Mouse (Mus musculus) limb, embryonic 11.5 days (tissue): Measurements from ENCODE around the gene Tmem151b. TPM values are rescaled to one million over a fixed set of nuclear protein-coding genes. Genes with fewer than 3 reads are reported as not detected.
A peak's percentile ranks its signal among the peaks of the same experiment; 100 is the strongest.

ENCODE experiments used
- ATAC-seq: fragments of 200-750 bp; cut with Nextera tagmentation; 2 replicates; pipeline ENCODE4 v1.8.0; 2017; ENCODE audit warnings: low read depth; ENCODE audit not compliant: insufficient number of reproducible peaks, low FRiP score, low TSS enrichment
- DNase-seq: peaks from one replicate; pipeline ENCODE4 v3.0.0-alpha.2; 2015; ENCODE audit warnings: low spot score
- H3K27ac ChIP-seq: fragments of 300-500 bp; sonication (generic); replicated peaks from 2 replicates; pipeline ENCODE4 v1.5.1; 2014; ENCODE audit warnings: low read depth, mild to moderate bottlenecking, low read length
- H3K27me3 ChIP-seq: fragments of 300-500 bp; sonication (generic); 2 replicates; pipeline ENCODE4 v1.6.1; 2014; ENCODE audit warnings: mild to moderate bottlenecking, low read length, mixed read lengths; ENCODE audit not compliant: control insufficient read depth, insufficient read depth
- H3K36me3 ChIP-seq: fragments of 300-500 bp; sonication (generic); 2 replicates; pipeline ENCODE4 v1.6.1; 2014; ENCODE audit warnings: mild to moderate bottlenecking, low read length, moderate library complexity, mixed read lengths; ENCODE audit not compliant: control insufficient read depth, insufficient read depth
- H3K4me1 ChIP-seq: fragments of 300-500 bp; sonication (generic); 2 replicates; pipeline ENCODE4 v1.6.1; 2014; ENCODE audit warnings: low read length, mixed read lengths; ENCODE audit not compliant: control insufficient read depth, insufficient read depth
- H3K4me2 ChIP-seq: fragments of 300-500 bp; sonication (generic); 2 replicates; pipeline ENCODE4 v1.6.1; 2014; ENCODE audit warnings: low read depth, mild to moderate bottlenecking, moderate library complexity; ENCODE audit not compliant: severe bottlenecking
- H3K4me3 ChIP-seq: fragments of 300-500 bp; sonication (generic); 2 replicates; pipeline ENCODE4 v1.5.1; 2014; ENCODE audit warnings: low read depth, low read length
- H3K9ac ChIP-seq: fragments of 300-500 bp; sonication (generic); 2 replicates; pipeline ENCODE4 v1.6.1; 2014; ENCODE audit warnings: mild to moderate bottlenecking, low read length
- H3K9me3 ChIP-seq: fragments of 300-500 bp; sonication (generic); 2 replicates; pipeline ENCODE4 v1.6.1; 2016; ENCODE audit warnings: low read length; ENCODE audit not compliant: control insufficient read depth
- WGBS: fragments of 180-500 bp; shearing (Covaris S2); extraction: QIAGEN DNeasy Blood & Tissue Kit; methylation state at CpG from one replicate; pipeline ENCODE4 v1.1.7; 2014; 5-methylcytosine and 5-hydroxymethylcytosine counted together
- polyA plus RNA-seq: library from polyadenylated mRNA; unstranded; fragments of >200 nt; fragmentation: Nextera tagmentation; extraction: Ambion mirVana; gene quantifications from 2 replicates; pipeline ENCODE4 v1.2.1, GENCODE M21; 2014

Gene Tmem151b
- polyA plus RNA-seq, 1 experiment from 2014 or later, result 5.2 TPM

DNA sequence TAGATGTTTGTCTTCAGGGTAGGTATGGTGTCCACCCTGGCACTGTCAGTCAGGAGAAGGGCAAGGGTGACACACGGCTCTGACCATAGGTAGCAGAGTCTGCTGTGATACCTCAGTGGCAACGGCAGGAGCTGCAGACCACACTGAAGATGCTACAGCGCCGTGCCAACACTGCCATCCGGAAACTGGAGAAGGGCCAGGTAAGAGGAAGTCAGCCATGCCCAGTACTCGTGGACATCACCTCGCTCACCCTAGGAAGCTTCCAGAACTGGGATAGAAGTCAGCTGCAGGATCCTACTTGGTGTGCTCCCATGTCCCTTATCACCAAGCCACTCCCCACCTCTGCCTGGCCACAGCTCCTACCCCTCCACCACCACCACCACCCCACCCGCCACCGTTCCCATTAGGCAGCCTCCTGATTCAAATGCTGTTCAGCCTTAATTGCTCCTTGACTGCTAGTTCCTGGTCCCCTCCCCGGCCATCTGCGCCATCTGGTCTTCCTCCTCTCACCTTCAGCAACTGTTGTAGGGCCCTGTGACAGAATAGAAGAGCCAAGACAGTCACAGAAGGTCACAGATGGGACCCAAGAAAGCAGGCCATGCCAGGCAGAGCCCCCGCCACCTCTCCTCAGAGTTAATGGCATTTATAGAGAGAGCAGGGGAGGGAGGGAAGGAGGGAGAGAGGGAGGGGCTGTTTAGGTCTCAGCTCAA is 30.6 kb downstream of the Tmem151b start:
- no peaks in the 10 kb centered on the region for H3K27me3 ChIP-seq
- 63% methylated on average over 12 of the region's 12 CpGs for WGBS
- H3K9ac ChIP-seq, result no peak overlapping the region
- no peak overlapping the region for H3K27ac ChIP-seq
- no peaks in the 10 kb centered on the region for H3K36me3 ChIP-seq
- DNase-seq (no peak), ATAC-seq (no peak)
- H3K4me1 ChIP-seq, result 0 out of 2 replicates have a peak, but pooled peaks cover 3% of the 10 kb centered on the region
- H3K9me3 ChIP-seq, result no peaks in the 10 kb centered on the region
- H3K4me2 ChIP-seq, result no peak overlapping the region
- no peak overlapping the region for H3K4me3 ChIP-seq

DNA sequence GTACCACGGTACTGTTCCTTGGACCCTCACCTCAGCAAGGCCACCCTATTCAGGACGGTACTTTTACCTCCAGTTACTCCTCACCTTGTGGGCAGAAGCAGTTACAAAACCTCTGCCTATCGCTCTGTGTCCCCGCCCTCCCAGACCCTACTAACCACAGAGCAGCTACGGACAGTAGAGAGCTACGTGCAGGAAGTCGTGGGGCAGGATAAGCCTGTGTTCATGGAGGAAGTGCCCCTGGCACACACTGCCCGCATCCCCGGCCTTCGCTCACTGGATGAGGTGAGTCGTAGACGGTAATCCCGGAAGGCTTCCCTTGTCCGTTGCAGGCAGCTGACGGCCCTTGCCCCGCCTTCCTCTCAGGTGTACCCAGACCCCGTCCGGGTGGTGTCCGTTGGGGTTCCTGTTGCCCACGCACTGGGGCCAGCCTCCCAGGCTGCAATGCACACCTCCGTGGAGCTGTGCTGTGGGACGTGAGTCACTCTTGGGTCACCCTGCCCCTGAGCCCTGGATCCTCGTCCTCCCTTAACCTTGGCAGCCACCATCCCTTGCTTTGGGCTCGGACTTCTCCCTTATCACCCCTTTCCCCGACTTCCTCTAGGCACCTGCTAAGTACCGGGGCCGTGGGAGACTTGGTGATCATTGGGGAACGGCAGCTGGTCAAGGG is 31.8 kb downstream of the Tmem151b start:
- H3K4me1 ChIP-seq, result no peaks in the 10 kb centered on the region

DNA sequence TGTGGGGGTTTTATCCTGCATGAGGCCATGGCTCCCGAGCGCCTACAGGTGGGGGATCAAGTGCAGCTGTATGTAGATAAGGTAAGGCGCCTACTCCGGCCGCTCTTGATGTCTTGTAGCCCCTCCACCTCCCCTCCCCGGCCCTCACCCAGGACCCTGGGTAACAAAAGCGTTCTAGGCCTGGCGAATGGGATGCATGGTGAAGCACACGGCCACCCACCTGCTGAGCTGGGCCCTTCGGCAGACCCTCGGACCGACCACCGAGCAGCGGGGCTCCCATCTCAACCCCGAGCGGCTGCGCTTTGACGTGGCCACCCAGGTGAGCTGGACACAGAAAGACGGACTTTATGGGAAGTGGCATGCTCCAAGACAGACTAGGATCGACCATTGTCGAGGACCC is 32.3 kb downstream of the Tmem151b start:
- no peaks in the 10 kb centered on the region for H3K4me1 ChIP-seq
- H3K9me3 ChIP-seq, result no peaks in the 10 kb centered on the region
- H3K4me2 ChIP-seq, result no peak overlapping the region
- no peak overlapping the region for H3K4me3 ChIP-seq
- H3K9ac ChIP-seq, result no peak overlapping the region
- no peaks in the 10 kb centered on the region for H3K36me3 ChIP-seq
- ATAC-seq (no peak), DNase-seq (no peak)
- H3K27ac ChIP-seq, result no peak overlapping the region
- WGBS, result 93% methylated on average over 21 of the region's 21 CpGs
- H3K27me3 ChIP-seq, result no peaks in the 10 kb centered on the region

More for the DNA sequence above, 31.8 kb downstream of the Tmem151b start:
- Histone ChIP-seq H3K4me2 (no peak overlapping the region), H3K9ac (no peak overlapping the region), H3K4me3 (no peak overlapping the region), H3K36me3 (no peaks in the 10 kb centered on the region), H3K27me3 (no peaks in the 10 kb centered on the region), H3K9me3 (no peaks in the 10 kb centered on the region), H3K27ac (no peak overlapping the region)
- 94% methylated on average over 27 of the region's 28 CpGs for WGBS
- ATAC-seq (no peak), DNase-seq (no peak)

DNA sequence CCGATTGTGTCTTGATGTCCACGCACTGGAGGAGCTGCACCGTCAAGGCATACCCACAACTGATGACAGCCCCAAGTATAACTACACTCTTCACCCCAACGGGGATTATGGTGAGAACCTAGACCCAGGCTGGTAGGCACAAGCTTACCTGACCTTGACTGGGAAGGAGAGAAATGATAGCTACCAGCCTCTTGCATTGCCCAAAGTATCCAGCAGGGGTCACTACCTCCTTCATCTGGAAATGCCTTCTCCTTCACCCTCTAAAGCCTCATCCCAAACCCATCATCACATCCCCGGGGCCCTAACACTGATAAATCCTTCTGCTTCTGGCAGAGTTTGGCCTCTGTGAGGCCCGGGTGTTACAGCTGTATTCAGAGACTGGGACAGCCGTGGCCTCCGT is 33.0 kb downstream of the Tmem151b start:
- ATAC-seq (no peak), DNase-seq (peak; percentile 87)
- no peaks in the 10 kb centered on the region for H3K27me3 ChIP-seq
- no peaks in the 10 kb centered on the region for H3K36me3 ChIP-seq
- no peak overlapping the region for H3K4me2 ChIP-seq
- no peaks in the 10 kb centered on the region for H3K9me3 ChIP-seq
- H3K4me3 ChIP-seq, result no peak overlapping the region
- H3K27ac ChIP-seq, result no peak overlapping the region
- WGBS, result 59% methylated on average over 8 of the region's 8 CpGs
- no peak overlapping the region for H3K9ac ChIP-seq
- no peaks in the 10 kb centered on the region for H3K4me1 ChIP-seq

DNA sequence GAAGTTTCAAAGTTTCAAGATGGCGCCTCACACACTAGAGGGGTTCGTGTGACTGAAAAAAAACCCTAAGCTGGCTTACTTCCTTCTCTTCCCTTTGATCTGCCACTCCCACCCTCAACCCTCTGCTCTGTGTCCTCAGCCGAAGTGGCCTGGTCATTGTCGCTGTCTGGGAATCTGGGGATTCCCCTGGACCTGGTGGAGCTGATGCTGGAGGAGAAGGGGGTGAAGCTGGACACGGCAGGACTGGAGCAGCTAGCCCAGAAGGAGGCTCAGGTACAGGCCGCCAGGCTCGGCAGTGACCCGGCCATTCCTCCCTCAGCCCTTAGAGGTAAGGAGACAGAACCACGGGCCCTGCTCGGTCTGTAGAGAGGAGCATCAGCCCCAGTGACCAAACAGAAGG is 33.7 kb downstream of the Tmem151b start:
- no peak overlapping the region for H3K4me2 ChIP-seq
- H3K27me3 ChIP-seq, result no peaks in the 10 kb centered on the region
- 85% methylated on average over 10 of the region's 10 CpGs for WGBS
- H3K4me3 ChIP-seq, result no peak overlapping the region
- no peak overlapping the region for H3K9ac ChIP-seq
- no peak overlapping the region for H3K27ac ChIP-seq
- ATAC-seq (no peak), DNase-seq (no peak)
- no peaks in the 10 kb centered on the region for H3K4me1 ChIP-seq
- no peaks in the 10 kb centered on the region for H3K9me3 ChIP-seq
- H3K36me3 ChIP-seq, result no peaks in the 10 kb centered on the region

DNA sequence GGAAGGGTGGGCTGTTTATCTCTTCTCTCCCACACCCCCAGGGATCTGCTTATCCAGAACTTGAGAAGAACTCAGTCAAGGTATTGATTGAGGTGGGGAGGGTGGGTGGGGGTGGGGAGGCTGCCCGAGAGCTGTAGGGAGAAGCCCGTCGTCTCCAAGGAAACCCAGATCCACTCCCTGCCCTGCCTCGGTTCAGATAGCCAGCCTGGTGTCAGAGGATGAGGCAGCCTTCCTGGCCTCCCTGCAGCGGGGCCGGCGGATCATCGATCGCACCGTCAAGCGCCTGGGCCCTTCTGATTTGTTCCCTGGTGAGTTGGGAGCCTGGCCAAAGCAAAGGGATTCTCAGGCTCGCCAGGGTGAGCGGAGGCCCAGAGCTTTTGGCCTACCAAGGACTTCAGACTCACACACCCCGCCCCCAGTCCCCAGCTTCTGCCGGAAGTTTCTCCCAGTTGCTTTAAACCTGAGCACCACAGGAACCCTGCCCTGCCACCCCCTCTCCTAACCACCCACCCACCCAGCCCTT is 34.2 kb downstream of the Tmem151b start:
- H3K4me3 ChIP-seq, result no peak overlapping the region
- no peak overlapping the region for H3K4me2 ChIP-seq
- no peaks in the 10 kb centered on the region for H3K36me3 ChIP-seq
- H3K27ac ChIP-seq, result no peak overlapping the region
- H3K27me3 ChIP-seq, result no peaks in the 10 kb centered on the region
- H3K9ac ChIP-seq, result no peak overlapping the region
- ATAC-seq, result no peak
- no peaks in the 10 kb centered on the region for H3K4me1 ChIP-seq
- no peak for DNase-seq
- H3K9me3 ChIP-seq, result no peaks in the 10 kb centered on the region
- WGBS, result 61% methylated on average over 15 of the region's 15 CpGs

DNA sequence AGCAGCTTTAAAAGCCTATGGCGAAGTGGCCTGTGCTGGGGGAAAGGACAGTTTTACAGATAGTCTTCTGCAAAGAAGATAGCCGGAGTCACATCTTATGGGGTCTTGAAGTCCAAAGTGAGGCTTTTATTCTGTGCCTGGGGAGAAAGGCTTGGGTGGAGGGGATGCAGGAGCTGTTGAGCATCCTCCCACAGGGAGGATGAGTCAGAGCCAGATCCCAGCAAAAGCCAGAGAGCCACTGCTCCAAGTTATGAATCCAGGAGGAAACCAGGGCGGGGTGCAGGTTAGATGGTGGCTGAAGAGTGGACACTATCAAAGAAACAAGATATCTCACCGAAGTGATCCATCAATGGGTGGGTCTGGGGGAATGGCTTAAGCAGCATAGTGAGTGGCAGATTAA is 37.7 kb downstream of the Tmem151b start:
- Histone ChIP-seq H3K36me3 (peaks cover 5% of the 10 kb centered on the region; the same call in 1 of the 2 replicates), H3K27me3 (no peaks in the 10 kb centered on the region), H3K4me1 (peaks cover 4% of the 10 kb centered on the region; the same call in 1 of the 2 replicates), H3K9me3 (no peaks in the 10 kb centered on the region), H3K4me2 (no peak overlapping the region), H3K4me3 (no peak overlapping the region), H3K27ac (no peak overlapping the region), H3K9ac (no peak overlapping the region)
- WGBS, result 91% methylated on average over 4 of the region's 4 CpGs
- DNase-seq (no peak), ATAC-seq (no peak)

DNA sequence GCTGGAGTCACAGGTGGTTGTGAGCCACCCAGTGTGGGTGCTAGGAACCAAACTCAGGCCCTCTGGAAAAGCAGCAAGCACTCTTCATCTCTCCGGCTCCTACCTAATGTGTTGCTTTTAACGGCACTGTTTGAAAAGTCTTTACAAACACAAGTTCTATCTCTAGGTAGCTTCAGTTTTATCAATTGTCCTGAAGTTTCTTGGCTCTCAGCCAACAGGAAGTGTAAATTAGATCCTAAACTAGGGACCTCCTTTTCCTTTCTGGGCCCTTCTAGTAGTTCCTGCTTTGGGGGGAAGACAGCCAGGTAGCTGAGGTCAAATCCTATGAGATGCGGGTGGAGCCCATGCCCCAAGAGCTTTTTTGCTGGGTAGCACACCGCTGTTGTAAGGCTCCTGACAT is 38.6 kb downstream of the Tmem151b start:
- no peak for DNase-seq
- peaks cover 4% of the 10 kb centered on the region; the same call in 1 of the 2 replicates for H3K4me1 ChIP-seq
- no peak overlapping the region for H3K4me3 ChIP-seq
- ATAC-seq, result no peak
- H3K36me3 ChIP-seq, result peaks cover 5% of the 10 kb centered on the region; the same call in 1 of the 2 replicates
- no peak overlapping the region for H3K4me2 ChIP-seq
- H3K27me3 ChIP-seq, result no peaks in the 10 kb centered on the region
- H3K9me3 ChIP-seq, result no peaks in the 10 kb centered on the region
- H3K27ac ChIP-seq, result no peak overlapping the region
- WGBS, result 95% methylated on average over 4 of the region's 4 CpGs
- H3K9ac ChIP-seq, result no peak overlapping the region
